Mouse (Mus musculus): ENCODE measurements around the gene Med22. TPM values are rescaled to one million over a fixed set of nuclear protein-coding genes. Genes with fewer than 3 reads are reported as not detected.

The Med22 gene
- polyA plus RNA-seq, 1 experiment: 38.6 TPM

DNA sequence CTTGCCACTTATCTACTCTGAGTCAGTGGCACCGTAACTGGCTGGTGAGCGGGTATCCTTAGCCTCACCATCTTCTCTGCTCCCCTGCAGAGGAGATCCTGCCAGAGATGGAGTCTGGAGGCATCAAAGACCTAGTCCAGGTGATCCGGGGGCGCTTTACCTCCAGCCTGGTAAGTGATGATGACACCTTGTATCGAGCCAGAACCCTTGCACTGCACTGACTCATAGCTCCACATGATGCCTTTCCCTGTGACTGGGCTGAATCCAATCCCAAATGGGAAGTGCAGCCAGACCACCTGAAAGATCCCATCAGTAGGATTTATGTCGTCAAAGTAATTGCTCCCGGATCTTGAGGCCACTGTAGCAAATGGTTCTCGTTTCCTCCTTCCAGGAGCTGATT lies 42.4 kb upstream of the Med22 start:
- H3ac ChIP-seq (ENCODE audit: control insufficient read depth, insufficient read length): no peak overlapping the region

GRCm38 (mm10) chr2:26952193-26952592 lies 41.7 kb upstream of the Med22 start:
- peaks cover 23% of the 10 kb centered on the region for H3K36me3 ChIP-seq (ENCODE audit: control insufficient read depth, insufficient read depth)
- no peak overlapping the region for H3K4me3 ChIP-seq
- no peak for TF ChIP-seq POLR2AphosphoS2 (IDR thresholded peaks at IDR 0.05; ENCODE audit: insufficient read length, low read depth)
- no peak for TF ChIP-seq E2F4 (IDR thresholded peaks at IDR 0.05; ENCODE audit: insufficient read depth)
- TF ChIP-seq POLR2A (IDR thresholded peaks at IDR 0.05; ENCODE audit: insufficient read length, low read depth): no peak
- no peak for TF ChIP-seq TCF12 (IDR thresholded peaks at IDR 0.05; ENCODE audit: insufficient read depth, poor library complexity, severe bottlenecking)
- TF ChIP-seq MYOG (IDR thresholded peaks at IDR 0.05; ENCODE audit: control insufficient read depth in 1 of 3, insufficient read depth in 1 of 3, insufficient read length in 2 of 3, low read depth in 2 of 3): no peak
- no peak for TF ChIP-seq REST (IDR thresholded peaks at IDR 0.05; ENCODE audit: insufficient read depth, insufficient read length)
- no peak for TF ChIP-seq CEBPB (IDR thresholded peaks at IDR 0.05; ENCODE audit: insufficient read depth, poor library complexity, severe bottlenecking)
- no peak for TF ChIP-seq TCF3 (IDR thresholded peaks at IDR 0.05; ENCODE audit: insufficient read length, low read depth)
- no peak for TF ChIP-seq MAX (IDR thresholded peaks at IDR 0.05; ENCODE audit: low read depth)
- TF ChIP-seq USF1 (IDR thresholded peaks at IDR 0.05; ENCODE audit: low read depth): no peak
- TF ChIP-seq MYOD1 (IDR thresholded peaks at IDR 0.05; ENCODE audit: control insufficient read depth in 1 of 3, insufficient read length in 2 of 3, low read depth in 2 of 3): no peak
- TF ChIP-seq SRF (IDR thresholded peaks at IDR 0.05; ENCODE audit: control insufficient read depth, insufficient read length, low read depth): no peak

More for the DNA sequence above, 42.4 kb upstream of the Med22 start:
- Histone ChIP-seq H3K27me3 (ENCODE audit: control insufficient read depth, insufficient read depth, insufficient read length) (no peaks in the 10 kb centered on the region), H3K79me2 (ENCODE audit: control insufficient read depth, insufficient read depth) (no peaks in the 10 kb centered on the region), H3K36me3 (ENCODE audit: control insufficient read depth, insufficient read depth) (peaks cover 29% of the 10 kb centered on the region), H3K4me3 (no peak overlapping the region), H3K4me2 (ENCODE audit: low read depth) (no peak overlapping the region)
- no peak for TF ChIP-seq REST (IDR thresholded peaks at IDR 0.05; ENCODE audit: insufficient read depth, insufficient read length)
- no peak for TF ChIP-seq TCF12 (IDR thresholded peaks at IDR 0.05; ENCODE audit: insufficient read depth, poor library complexity, severe bottlenecking)
- no peak for TF ChIP-seq E2F4 (IDR thresholded peaks at IDR 0.05; ENCODE audit: insufficient read depth)
- no peak for TF ChIP-seq POLR2A (IDR thresholded peaks at IDR 0.05; ENCODE audit: insufficient read length, low read depth)
- TF ChIP-seq CEBPB (IDR thresholded peaks at IDR 0.05; ENCODE audit: insufficient read depth, poor library complexity, severe bottlenecking): no peak
- TF ChIP-seq MAX (IDR thresholded peaks at IDR 0.05; ENCODE audit: low read depth): no peak
- no peak for TF ChIP-seq MYOG (IDR thresholded peaks at IDR 0.05; ENCODE audit: control insufficient read depth in 1 of 3, insufficient read depth in 1 of 3, insufficient read length in 2 of 3, low read depth in 2 of 3)
- TF ChIP-seq USF1 (IDR thresholded peaks at IDR 0.05; ENCODE audit: low read depth): no peak
- no peak for TF ChIP-seq SRF (IDR thresholded peaks at IDR 0.05; ENCODE audit: control insufficient read depth, insufficient read length, low read depth)
- TF ChIP-seq POLR2AphosphoS2 (IDR thresholded peaks at IDR 0.05; ENCODE audit: insufficient read length, low read depth): no peak
- TF ChIP-seq TCF3 (IDR thresholded peaks at IDR 0.05; ENCODE audit: insufficient read length, low read depth): no peak
- no peak for TF ChIP-seq MYOD1 (IDR thresholded peaks at IDR 0.05; ENCODE audit: control insufficient read depth in 1 of 3, insufficient read length in 2 of 3, low read depth in 2 of 3)

DNA sequence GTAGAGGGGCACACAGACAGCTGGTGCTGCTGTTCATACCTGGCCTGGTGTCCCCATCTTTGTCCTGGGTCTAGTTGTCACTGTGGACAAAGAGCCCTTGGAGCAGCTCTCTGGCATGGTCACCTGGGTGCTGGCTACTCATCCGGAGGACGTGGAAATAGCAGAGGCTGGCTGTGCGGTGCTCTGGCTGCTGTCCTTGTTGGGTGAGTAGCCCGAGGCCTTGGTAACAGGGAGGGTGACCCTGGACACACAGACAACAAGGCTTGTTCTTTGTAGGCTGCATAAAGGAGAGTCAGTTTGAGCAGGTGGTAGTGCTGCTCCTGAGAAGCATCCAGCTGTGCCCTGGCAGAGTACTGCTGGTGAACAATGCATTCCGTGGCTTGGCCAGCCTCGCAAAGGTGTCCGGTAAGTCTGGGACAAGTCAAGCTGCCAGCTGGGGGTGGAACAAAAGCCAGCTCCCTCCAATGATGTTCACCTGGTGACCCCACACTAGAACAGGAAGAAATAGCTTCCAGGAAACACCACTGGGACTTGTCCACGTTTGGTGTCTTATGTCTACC lies 40.9 kb upstream of the Med22 start:
- H3K36me3 ChIP-seq (ENCODE audit: control insufficient read depth, insufficient read depth): peaks cover 15% of the 10 kb centered on the region

More at GRCm38 (mm10) chr2:26952193-26952592, 41.7 kb upstream of the Med22 start:
- Histone ChIP-seq H3ac (ENCODE audit: control insufficient read depth, insufficient read length) (no peak overlapping the region), H3K79me2 (ENCODE audit: control insufficient read depth, insufficient read depth) (no peaks in the 10 kb centered on the region), H3K4me2 (ENCODE audit: low read depth) (no peak overlapping the region), H3K27me3 (ENCODE audit: control insufficient read depth, insufficient read depth, insufficient read length) (no peaks in the 10 kb centered on the region)

GRCm38 (mm10) chr2:26950411-26950810 lies 39.9 kb upstream of the Med22 start:
- no peak for TF ChIP-seq USF1 (IDR thresholded peaks at IDR 0.05; ENCODE audit: low read depth)
- no peak for TF ChIP-seq TCF12 (IDR thresholded peaks at IDR 0.05; ENCODE audit: insufficient read depth, poor library complexity, severe bottlenecking)
- TF ChIP-seq MAX (IDR thresholded peaks at IDR 0.05; ENCODE audit: low read depth): no peak
- no peak for TF ChIP-seq CEBPB (IDR thresholded peaks at IDR 0.05; ENCODE audit: insufficient read depth, poor library complexity, severe bottlenecking)
- TF ChIP-seq E2F4 (IDR thresholded peaks at IDR 0.05; ENCODE audit: insufficient read depth): no peak
- no peak for TF ChIP-seq MYOD1 (IDR thresholded peaks at IDR 0.05; ENCODE audit: control insufficient read depth in 1 of 3, insufficient read length in 2 of 3, low read depth in 2 of 3)
- no peak for TF ChIP-seq MYOG (IDR thresholded peaks at IDR 0.05; ENCODE audit: control insufficient read depth in 1 of 3, insufficient read depth in 1 of 3, insufficient read length in 2 of 3, low read depth in 2 of 3)
- TF ChIP-seq POLR2AphosphoS2 (IDR thresholded peaks at IDR 0.05; ENCODE audit: insufficient read length, low read depth): no peak
- no peak for TF ChIP-seq REST (IDR thresholded peaks at IDR 0.05; ENCODE audit: insufficient read depth, insufficient read length)
- TF ChIP-seq TCF3 (IDR thresholded peaks at IDR 0.05; ENCODE audit: insufficient read length, low read depth): no peak
- no peak for TF ChIP-seq SRF (IDR thresholded peaks at IDR 0.05; ENCODE audit: control insufficient read depth, insufficient read length, low read depth)
- no peak for TF ChIP-seq POLR2A (IDR thresholded peaks at IDR 0.05; ENCODE audit: insufficient read length, low read depth)
- Histone ChIP-seq H3ac (ENCODE audit: control insufficient read depth, insufficient read length) (no peak overlapping the region), H3K4me3 (no peak overlapping the region), H3K36me3 (ENCODE audit: control insufficient read depth, insufficient read depth) (peaks cover 5% of the 10 kb centered on the region), H3K79me2 (ENCODE audit: control insufficient read depth, insufficient read depth) (no peaks in the 10 kb centered on the region), H3K27me3 (ENCODE audit: control insufficient read depth, insufficient read depth, insufficient read length) (no peaks in the 10 kb centered on the region), H3K4me2 (ENCODE audit: low read depth) (no peak overlapping the region)

More for the DNA sequence above, 40.9 kb upstream of the Med22 start:
- H3K79me2 ChIP-seq (ENCODE audit: control insufficient read depth, insufficient read depth): no peaks in the 10 kb centered on the region
- no peaks in the 10 kb centered on the region for H3K27me3 ChIP-seq (ENCODE audit: control insufficient read depth, insufficient read depth, insufficient read length)
- H3K4me2 ChIP-seq (ENCODE audit: low read depth): no peak overlapping the region
- TF ChIP-seq REST (IDR thresholded peaks at IDR 0.05; ENCODE audit: insufficient read depth, insufficient read length): no peak
- peak; percentile 63 for TF ChIP-seq POLR2AphosphoS2 (IDR thresholded peaks at IDR 0.05; ENCODE audit: insufficient read length, low read depth)
- H3ac ChIP-seq (ENCODE audit: control insufficient read depth, insufficient read length): no peak overlapping the region
- H3K4me3 ChIP-seq: no peak overlapping the region

DNA sequence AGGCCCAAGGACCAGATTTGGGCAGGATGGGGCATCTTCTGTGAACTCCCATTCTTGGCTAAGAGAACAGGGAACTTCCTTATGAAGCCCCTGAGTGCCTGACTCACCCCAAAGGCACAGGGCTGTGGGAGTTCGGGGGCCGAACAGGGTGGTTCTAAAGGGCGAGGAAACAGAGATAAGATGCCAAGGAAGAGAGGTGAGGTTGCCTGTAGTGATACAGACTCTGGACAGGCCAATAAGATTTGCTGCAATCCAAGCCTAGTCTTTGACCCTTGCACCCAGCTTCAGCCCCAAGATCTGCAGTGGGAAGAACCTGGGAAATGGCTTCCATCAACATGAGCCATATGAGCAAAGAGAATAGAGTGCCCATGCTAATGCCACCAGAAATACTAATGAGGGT lies 32.8 kb upstream of the Med22 start:
- H3ac ChIP-seq (ENCODE audit: control insufficient read depth, insufficient read length): no peak overlapping the region
- H3K36me3 ChIP-seq (ENCODE audit: control insufficient read depth, insufficient read depth): no peaks in the 10 kb centered on the region
- no peaks in the 10 kb centered on the region for H3K79me2 ChIP-seq (ENCODE audit: control insufficient read depth, insufficient read depth)
- H3K4me2 ChIP-seq (ENCODE audit: low read depth): no peak overlapping the region
- H3K4me3 ChIP-seq: no peak overlapping the region
- H3K27me3 ChIP-seq (ENCODE audit: control insufficient read depth, insufficient read depth, insufficient read length): peaks cover 14% of the 10 kb centered on the region
- TF ChIP-seq TCF12 (IDR thresholded peaks at IDR 0.05; ENCODE audit: insufficient read depth, poor library complexity, severe bottlenecking) (no peak), MYOD1 (IDR thresholded peaks at IDR 0.05; ENCODE audit: control insufficient read depth in 1 of 3, insufficient read length in 2 of 3, low read depth in 2 of 3) (no peak), POLR2AphosphoS2 (IDR thresholded peaks at IDR 0.05; ENCODE audit: insufficient read length, low read depth) (no peak), REST (IDR thresholded peaks at IDR 0.05; ENCODE audit: insufficient read depth, insufficient read length) (no peak), POLR2A (IDR thresholded peaks at IDR 0.05; ENCODE audit: insufficient read length, low read depth) (no peak), SRF (IDR thresholded peaks at IDR 0.05; ENCODE audit: control insufficient read depth, insufficient read length, low read depth) (no peak), MYOG (IDR thresholded peaks at IDR 0.05; ENCODE audit: control insufficient read depth in 1 of 3, insufficient read depth in 1 of 3, insufficient read length in 2 of 3, low read depth in 2 of 3) (no peak), TCF3 (IDR thresholded peaks at IDR 0.05; ENCODE audit: insufficient read length, low read depth) (no peak)
